ENCODE assay signal across 23 mouse cellular contexts in genomic region chr1:151764236-151764635, GRCm38 (mm10). TPM values are rescaled to one million over a fixed set of nuclear protein-coding genes. Genes with fewer than 3 reads are reported as not detected.
DNase-seq lines count a peak whose midpoint lies in the region; ATAC-seq lines count a peak whose summit lies in the region.
"Had no signal": no experiment of that assay in that cellular context is flagged by ENCODE, and none has a peak within 500 bp of the region (broad histone marks: within the 10 kb centered on the region; RNA-seq: fewer than 3 reads in every experiment).

No protein-coding gene starts in this region.

- no peak overlapping the region for H3K4me2 ChIP-seq in heart, embryonic 13.5 days
- H3K4me2 ChIP-seq in forebrain, embryonic 13.5 days, result no peak overlapping the region
- H3K4me2 ChIP-seq: heart, embryonic 12.5 days; hindbrain, embryonic 12.5 days; hindbrain, embryonic 15.5 days had no signal

- peaks cover 14% of the 10 kb centered on the region for H3K4me1 ChIP-seq in heart, embryonic 13.5 days
- H3K4me1 ChIP-seq in forebrain, embryonic 13.5 days, result peaks cover 1% of the 10 kb centered on the region; the same call in 1 of the 2 replicates
- H3K4me1 ChIP-seq: hindbrain, embryonic 12.5 days; hindbrain, embryonic 15.5 days had no signal

- no peak for DNase-seq in heart, postnatal 14 days
- peak; percentile 52 for DNase-seq in 416B (ENCODE audit: low read depth)
- DNase-seq in A20 (ENCODE audit: low read depth, low spot score), result peak; percentile 15
- peak; percentile 20 for DNase-seq in induced T-regulatory cell, adult 2 months (ENCODE audit: low read depth)
- no peak for DNase-seq in lung, postnatal 25 days (ENCODE audit: low spot score)
- DNase-seq in layer of hippocampus, postnatal 25 days (ENCODE audit: extremely low spot score in 1 of 2, low spot score in 1 of 2), result no peak
- DNase-seq: adrenal gland, adult 2 months; adrenal gland, postnatal 14 days; B cell, adult 2 months; cerebellum, adult 11-12 months; cerebellum, adult 9-10 months; cerebellum, postnatal 14 days; forebrain, postnatal 0 days; gastrocnemius, postnatal 25 days; heart, adult 18-20 months had no signal

- H3K9ac ChIP-seq in heart, embryonic 13.5 days, result no peak overlapping the region
- no peak overlapping the region for H3K9ac ChIP-seq in forebrain, embryonic 13.5 days
- H3K9ac ChIP-seq: forebrain, postnatal 0 days; heart, embryonic 12.5 days; hindbrain, embryonic 12.5 days; hindbrain, embryonic 15.5 days had no signal

- no peaks in the 10 kb centered on the region for H3K27me3 ChIP-seq in heart, embryonic 13.5 days (replicated peaks)
- no peaks in the 10 kb centered on the region for H3K27me3 ChIP-seq in forebrain, embryonic 13.5 days
- H3K27me3 ChIP-seq: heart, embryonic 12.5 days; hindbrain, embryonic 12.5 days; hindbrain, embryonic 15.5 days had no signal

- H3K27ac ChIP-seq in heart, embryonic 13.5 days (replicated peaks), result 0 out of 2 replicates have a peak overlapping the region, but pooled peaks have one; percentile 53
- no peak overlapping the region for H3K27ac ChIP-seq in forebrain, embryonic 13.5 days
- H3K27ac ChIP-seq: forebrain, embryonic 10.5 days; hindbrain, embryonic 12.5 days; hindbrain, embryonic 15.5 days had no signal

- intact Hi-C loops in heart, postnatal 14 days (cut with DNase I), result no loop called here

- ATAC-seq in heart, embryonic 13.5 days (ENCODE audit: extremely low read depth, insufficient number of reproducible peaks, low FRiP score, low TSS enrichment), result no peak
- no peak for ATAC-seq in forebrain, embryonic 13.5 days
- ATAC-seq: forebrain, embryonic 14.5 days; forebrain, postnatal 0 days; intestine, embryonic 16.5 days had no signal

- H3K9me3 ChIP-seq in heart, embryonic 13.5 days, result no peaks in the 10 kb centered on the region
- H3K9me3 ChIP-seq in forebrain, embryonic 13.5 days (replicated peaks), result no peaks in the 10 kb centered on the region
- H3K9me3 ChIP-seq: forebrain, embryonic 10.5 days; heart, embryonic 12.5 days; hindbrain, embryonic 12.5 days; hindbrain, embryonic 15.5 days had no signal

- peaks cover 35% of the 10 kb centered on the region for H3K36me3 ChIP-seq in heart, embryonic 13.5 days
- peaks cover 21% of the 10 kb centered on the region for H3K36me3 ChIP-seq in forebrain, embryonic 13.5 days (ENCODE audit: poor library complexity, severe bottlenecking)

- H3K4me3 ChIP-seq in heart, embryonic 13.5 days, result no peak overlapping the region
- no peak overlapping the region for H3K4me3 ChIP-seq in forebrain, embryonic 13.5 days
- H3K4me3 ChIP-seq: forebrain, embryonic 10.5 days; heart, embryonic 12.5 days; hindbrain, embryonic 12.5 days; hindbrain, embryonic 15.5 days had no signal

- WGBS in heart, embryonic 13.5 days, result 54% methylated on average over 3 of the region's 3 CpGs
- WGBS in forebrain, embryonic 13.5 days, result 85% methylated on average over 3 of the region's 3 CpGs

RNA-seq across cellular contexts. Expression of gene Edem3, which starts 9.1 kb away (rescaled TPM):
- 11.1 TPM in 2 replicates for polyA plus RNA-seq in heart, embryonic 13.5 days (2015; fragmentation: Nextera tagmentation; extraction: Ambion mirVana)
- 10 to 100 TPM; 23.4 to 24.9 TPM for total RNA-seq in heart, postnatal 14 days (2021)
- total RNA-seq in layer of hippocampus, postnatal 25 days (2021), result 10 to 100 TPM; 38.6 to 38.9 TPM
- 13.4 and 14.4 TPM in 2 replicates for polyA plus RNA-seq in forebrain, embryonic 13.5 days (2015; fragmentation: Nextera tagmentation; extraction: Ambion mirVana)

Comparison
In these comparisons a context has a peak if more than half of its experiments do, and no peak if none do; other contexts are left out.
1. DNase-seq: peak in 416B (single experiment), A20 (single experiment) and induced T-regulatory cell, adult 2 months (single experiment); none in heart, postnatal 14 days (0 of 2), lung, postnatal 25 days (single experiment) and layer of hippocampus, postnatal 25 days (0 of 2).